Mouse (Mus musculus) CD4-positive, CD25-positive, alpha-beta regulatory T cell, adult 4 months (primary cell): Measurements from ENCODE around the gene Fbxo34. TPM values are rescaled to one million over a fixed set of nuclear protein-coding genes. Genes with fewer than 3 reads are reported as not detected.
"Not testable (repeated sequence)": the region's sequence is repeated elsewhere in the genome, so short reads cannot be mapped to it uniquely, and the experiment has no call there.

Experiments used
- ATAC-seq: one replicate; pipeline ENCODE4 v1.8.0; 2017
- polyA plus RNA-seq, 2 experiments: library from polyadenylated mRNA; unstranded; fragments of 100-300 nt; shearing (Covaris generic); gene quantifications; one replicate each; pipeline ENCODE4 v1.2.1; 2017

Fbxo34 gene
- polyA plus RNA-seq: 10 to 100 TPM in 1 of 2 experiments, 1 to 10 TPM in 1; 9.5 to 16.1 TPM

DNA sequence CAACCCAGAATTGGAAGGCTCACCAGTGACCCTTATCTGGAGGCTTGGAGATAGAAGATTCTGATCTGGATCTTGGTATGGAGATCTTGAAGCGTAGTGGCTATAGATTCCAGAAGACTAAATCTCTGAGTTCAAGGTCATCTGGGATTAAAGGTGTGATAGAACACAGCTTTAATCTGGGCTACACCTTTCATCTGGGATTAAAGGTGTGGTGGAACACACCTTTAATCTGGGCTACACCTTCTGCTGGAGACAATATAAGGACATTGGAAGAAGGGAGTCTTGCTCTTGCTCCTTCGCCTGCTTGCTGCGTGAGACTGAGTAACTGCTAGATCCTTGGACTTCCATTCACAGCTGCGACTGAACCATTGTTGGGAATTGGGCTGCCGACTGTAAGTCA, at the start of gene Fbxo34:
Fbxo34 (plus strand) TSS at position 301 of the 400 bp plus-strand sequence.
- not testable (repeated sequence) for ATAC-seq

DNA sequence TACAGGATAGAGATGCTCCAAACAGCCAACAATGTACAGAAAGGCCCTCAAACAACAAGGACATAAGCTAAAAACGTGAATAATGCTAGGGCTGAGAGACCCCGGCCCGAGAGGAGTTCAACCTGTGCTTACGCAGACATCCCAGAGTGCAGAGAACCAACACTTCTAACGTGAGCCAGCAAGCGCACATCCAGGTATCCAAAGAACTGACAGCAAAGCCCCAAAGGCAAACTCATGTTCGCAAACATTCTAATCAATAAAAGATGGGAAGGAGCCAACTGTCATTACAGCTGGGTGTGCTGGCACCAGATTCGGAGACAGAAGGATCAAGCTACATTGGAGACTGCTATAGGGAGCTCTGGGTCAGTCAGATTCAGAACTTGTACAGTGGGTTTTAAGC, 47.5 kb upstream of the Fbxo34 start:
- ATAC-seq: no peak

DNA sequence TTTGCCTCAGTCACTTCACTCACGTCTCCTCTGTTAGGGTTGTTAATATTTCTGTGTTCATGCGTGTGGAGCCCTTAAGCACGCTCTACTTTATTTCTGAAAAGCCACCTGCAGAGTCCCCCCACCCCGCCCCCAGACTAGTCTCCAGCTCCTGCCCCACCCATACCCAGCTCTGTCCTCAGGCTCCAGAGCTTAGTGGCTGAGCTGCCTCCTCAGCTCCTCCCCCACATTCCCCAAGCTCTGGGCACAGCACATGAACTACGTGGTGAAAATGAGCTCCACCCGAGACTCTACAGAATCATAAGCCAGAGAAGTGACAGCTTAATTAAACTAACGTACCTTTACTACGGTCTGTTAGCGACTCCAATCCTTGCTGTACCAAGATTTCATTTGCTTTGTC, 44.2 kb upstream of the Fbxo34 start:
- no peak for ATAC-seq

DNA sequence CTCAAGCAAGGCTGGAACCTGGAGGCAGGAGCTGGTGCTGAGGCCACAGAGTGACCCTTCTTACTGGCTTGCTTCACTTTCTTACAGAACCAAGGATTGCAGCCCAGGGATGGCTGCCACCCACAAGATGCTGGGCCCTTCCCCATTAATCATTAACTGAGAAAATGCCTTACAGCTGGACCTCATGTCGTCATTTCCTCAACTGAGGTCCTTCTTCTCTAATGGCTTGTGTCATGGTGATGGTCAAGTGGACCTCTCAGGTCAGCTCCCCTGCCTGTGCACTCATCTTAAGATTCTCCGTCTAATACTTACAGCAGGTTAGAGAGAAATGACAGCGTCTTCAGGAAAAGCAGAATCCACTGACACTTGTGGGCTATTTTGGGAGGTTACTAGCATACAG, 32.9 kb upstream of the Fbxo34 start:
- ATAC-seq: no peak

DNA sequence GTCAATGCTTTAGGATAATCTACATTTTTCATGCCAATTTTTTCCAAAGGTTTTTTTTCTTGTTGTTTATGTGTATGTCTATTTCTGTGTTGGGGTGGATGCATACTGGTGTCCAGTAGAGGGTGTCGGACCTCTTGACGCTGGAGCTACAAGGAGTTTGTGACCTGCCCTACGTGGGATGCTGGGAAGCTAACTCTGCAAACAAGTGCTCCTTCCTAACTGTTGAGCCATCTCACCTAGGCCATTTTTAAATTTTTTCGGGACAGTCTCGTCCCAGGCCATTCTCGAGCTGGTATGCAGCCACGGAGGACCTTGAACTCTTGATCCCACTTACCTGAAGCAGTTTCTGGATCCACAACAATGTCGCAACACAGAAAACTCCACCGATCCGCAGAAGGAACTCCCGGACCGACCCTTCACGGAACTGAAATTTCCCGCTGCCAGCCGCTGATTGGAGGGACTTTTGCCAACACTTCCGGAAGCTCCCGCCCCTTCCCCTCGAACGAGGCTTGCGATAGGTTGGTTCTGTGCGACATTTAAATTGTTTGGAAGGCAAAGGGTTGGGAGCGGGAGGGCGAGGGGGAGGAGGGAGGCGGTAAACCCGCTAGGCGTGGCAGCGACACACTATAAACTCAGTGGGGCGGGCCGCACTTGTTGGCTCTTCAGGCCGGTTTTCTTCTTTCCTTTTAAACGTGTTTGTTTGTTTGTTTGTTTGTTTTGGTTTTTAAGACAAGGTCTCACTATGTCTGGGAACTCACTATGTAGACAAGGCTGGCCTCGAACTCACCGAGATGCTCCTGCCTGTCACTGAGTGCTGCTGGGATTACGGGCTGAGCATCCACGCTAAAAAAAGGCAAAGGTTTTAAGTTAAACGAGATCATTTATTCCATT, 32.2 kb upstream of the Fbxo34 start, which contains the start of gene Dlgap5:
Dlgap5 (minus strand) TSS at position 633 of the 891 bp plus-strand sequence.
- peak; percentile 100 for ATAC-seq

DNA sequence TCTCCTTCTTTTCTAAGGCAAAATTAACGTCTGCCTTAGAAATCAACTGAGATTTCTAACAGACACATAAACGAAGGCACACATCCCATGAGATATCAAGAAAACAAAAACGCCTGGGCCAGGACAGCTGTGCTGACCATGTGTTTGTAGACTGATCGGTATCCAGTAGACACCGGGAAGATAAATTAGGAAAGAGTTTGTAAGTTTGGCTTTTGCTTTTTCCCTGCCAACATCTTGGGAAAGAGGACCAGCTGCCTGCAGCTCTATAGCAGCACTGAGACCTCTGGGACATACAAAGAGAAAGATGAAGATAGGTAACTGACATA, 31.6 kb upstream of the Fbxo34 start:
- no peak for ATAC-seq

DNA sequence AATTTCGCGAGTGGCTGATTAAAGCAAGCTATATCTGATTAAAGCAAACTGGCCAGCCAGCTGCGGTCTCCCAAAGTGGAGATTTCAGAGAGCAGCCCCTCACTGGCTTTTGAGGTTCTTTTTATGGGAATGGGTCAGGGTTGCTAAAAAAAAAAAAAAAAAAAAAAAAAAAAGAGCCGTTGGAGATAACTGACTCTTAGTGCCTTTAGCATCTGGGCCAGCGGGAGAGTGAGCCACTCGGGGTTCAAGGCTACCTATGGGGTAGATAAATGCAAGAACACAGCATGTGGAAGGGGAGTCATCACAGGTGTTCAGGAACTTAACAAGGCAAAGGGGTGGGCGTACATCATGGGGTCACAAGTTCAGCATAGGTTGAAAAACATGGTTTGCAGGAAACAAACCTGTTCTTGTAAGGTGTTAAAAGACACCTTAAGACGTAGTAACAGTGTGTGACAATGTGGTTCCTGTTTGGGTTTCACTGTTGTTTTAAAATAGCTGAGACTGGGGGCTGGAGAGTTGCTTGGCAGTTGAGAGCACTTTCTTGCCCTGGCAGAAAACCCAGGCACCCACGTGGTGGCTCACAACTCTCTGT, 31.1 kb upstream of the Fbxo34 start:
- no peak for ATAC-seq

DNA sequence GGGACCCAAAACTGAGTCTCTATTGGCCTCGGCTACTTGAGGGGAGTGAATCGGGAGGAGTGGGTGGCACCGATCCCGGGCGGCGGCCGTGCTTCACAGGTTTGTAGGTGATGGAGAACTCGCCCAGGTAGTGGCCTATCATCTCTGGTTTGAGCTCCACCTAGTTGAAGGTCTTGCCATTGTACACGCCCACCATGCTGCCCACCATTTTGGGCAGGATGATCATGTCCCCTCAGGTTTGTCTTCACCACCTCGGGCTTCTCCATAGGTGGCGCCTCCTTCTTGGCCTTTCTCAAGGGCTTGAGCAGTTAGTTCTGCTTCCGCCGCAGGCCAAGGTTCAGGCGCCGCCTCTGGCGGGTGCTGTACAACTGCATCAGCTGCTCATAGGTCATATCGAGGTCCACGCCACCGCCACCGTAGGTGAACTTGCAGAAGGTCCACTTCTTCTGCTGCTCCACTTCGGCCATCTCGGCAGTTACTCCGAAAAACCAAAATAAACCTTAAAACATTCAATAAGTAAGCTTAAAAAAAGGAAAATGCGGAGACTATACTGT, 30.4 kb upstream of the Fbxo34 start:
- no peak for ATAC-seq

DNA sequence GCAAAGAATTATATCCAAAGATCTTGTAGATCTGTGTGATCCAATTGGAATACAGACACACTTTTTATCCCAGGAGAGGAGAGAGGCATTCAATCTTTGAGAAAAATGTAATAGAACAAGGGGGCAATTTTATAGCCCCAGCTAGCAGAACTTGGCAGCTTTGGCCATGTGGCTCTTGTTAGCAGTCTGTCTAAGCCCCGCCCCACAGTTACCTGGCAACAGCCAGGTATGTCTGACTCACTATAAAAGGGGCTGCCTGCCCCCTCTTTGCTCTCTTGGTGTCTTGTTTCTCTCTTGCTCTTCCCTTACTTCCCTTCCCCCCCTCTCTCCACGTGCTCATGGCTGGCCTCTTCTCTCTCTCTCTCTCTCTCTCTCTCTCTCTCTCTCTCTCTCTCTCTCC, 28.6 kb upstream of the Fbxo34 start:
- ATAC-seq: no peak

DNA sequence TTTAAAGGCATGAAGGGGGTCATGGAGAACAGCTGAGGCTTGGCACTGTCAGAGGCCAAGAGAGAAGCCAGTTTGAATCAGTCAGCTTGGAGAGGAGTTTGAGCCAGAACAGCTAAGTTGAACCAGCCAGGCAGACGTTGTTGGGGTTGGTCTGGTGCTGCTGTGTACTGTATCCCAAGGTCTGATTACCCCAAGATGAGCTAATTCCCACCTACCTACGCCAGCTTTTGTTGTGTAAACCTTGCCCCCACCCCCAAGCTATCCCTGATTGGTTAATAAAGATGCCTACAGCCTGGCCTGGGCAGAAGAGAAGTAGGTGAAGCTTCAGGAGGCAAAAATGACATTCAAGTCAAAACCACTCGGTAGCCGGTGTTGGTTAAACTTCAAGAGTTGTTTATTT, 27.8 kb upstream of the Fbxo34 start:
- no peak for ATAC-seq

DNA sequence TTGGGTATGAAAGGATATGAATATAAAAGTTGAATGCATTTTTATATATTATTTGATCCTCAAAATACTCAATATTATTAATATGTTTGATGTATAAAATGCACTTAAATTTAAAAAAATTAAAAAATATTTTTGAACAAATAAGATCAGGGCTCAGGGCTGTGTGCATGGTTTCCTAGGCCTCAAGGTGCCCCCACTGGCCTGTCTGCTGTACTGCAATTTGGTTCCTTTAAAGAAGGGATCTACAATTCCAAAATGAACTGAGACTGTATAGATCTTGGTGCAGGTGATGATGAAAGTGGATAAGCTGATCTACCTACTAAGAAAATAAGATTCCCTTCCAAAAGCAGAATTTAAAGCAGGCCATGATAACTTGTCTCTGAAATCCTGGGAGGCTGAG, 17.2 kb upstream of the Fbxo34 start:
- ATAC-seq: peak; percentile 71

DNA sequence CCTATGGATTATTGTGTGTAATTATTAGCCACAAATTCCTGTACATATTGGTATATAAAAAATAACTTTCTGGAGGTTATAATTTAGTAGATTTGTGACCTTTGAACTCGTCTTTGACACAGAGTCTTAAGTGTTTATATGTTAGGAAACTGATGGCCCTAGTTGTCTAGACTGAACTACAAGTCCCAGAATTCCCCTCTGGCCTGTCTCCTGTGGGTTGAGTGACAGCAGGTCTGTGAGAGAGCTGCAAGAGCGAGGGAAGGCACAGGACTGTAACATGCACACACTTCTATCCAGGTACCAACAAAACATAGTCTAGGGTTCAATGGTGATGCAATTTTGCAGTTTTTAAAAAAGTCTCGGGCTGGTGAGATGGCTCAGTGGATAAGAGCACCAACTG, 11.3 kb upstream of the Fbxo34 start:
- no peak for ATAC-seq

DNA sequence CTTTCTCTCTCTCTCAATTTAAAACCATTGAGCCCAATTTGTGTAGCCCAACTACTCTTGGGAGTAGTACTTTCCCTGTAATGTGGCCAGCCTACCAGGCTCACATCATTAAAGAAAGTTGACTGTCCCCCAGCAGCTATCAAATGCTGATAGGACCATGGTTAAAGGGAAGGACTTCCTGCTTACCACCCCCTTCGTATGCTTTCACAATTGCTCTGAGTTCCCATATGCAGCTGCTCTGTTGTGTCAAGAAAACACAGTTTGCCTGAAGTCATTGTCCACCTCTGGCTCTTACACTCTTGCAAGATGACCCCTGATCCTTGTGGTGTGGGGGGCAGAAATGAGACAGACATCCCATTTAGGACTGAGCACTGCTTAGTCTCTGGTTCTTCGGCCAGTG, 5.3 kb upstream of the Fbxo34 start:
- ATAC-seq: no peak

DNA sequence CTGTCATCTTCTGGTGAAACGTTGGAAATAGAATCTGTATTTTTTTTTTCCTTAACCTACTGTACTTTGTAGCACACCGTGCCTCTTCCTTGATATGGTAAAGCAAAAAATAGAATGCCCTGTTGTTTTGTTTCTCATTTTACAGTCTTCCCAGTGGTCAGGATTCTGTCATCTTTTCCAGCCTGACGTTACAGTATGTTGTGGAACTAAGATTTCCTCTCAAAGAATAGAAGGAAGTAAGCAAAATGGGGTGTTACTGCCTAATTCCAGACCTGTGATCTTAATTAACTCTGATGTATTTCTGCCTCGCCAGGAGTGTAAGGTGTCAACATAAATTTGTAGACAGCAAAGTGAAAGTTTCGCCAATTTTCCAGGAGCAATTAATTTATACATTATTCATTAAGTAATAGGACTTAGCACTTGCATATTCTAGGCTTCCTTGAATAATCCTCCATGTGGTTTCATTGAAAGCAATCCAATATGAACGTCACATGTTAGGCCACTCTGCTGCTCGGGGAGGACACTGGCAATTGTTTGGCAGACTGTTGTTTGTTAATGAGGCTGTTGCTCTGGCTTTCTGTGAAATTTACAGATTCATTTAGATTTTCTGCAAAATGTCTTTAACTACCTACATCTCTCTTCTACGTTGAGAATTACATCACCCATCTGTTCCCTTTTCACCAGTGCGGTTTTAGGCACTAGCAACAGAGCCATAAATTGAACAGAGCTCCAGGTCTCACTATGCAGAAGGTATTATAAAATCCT, 4.7 kb upstream of the Fbxo34 start:
- no peak for ATAC-seq

DNA sequence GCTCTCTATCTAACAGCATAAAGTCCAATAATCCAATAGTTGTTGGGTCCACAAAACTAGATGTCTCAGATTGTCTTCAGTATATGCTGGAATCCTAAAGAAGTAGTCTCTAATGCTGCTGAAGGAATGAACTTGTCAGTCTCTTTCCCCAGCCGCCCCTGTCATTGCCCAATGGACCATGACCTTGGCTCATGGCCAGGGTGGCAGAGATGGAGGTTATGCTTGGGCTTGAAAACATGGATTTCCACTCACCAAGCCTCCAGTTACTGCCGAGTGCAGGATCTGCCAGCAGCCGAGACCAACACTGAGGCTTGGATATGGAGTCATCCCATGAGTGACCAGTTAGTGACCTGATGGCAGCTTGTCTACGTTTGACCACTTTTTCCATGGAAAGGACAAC, 9.3 kb downstream of the Fbxo34 start:
- no peak for ATAC-seq

DNA sequence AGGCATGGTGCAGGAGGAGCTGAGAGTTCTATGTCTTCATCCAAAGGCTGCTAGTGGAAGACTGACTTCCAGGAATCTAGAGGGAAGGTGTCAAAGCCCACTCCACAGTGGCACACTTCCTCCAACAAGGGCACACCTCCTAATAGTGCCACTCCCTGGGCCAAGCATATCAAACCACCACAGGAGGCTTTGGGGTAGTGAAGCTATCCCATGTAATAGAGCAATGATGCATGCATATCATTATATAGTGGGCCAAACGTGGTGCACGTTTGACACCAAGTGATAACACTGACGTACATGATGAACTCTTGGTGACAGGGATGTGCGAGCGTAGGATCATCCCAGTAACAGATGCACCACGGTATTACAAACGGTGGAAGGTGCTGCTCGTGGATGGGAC, 11.8 kb downstream of the Fbxo34 start:
- no peak for ATAC-seq

DNA sequence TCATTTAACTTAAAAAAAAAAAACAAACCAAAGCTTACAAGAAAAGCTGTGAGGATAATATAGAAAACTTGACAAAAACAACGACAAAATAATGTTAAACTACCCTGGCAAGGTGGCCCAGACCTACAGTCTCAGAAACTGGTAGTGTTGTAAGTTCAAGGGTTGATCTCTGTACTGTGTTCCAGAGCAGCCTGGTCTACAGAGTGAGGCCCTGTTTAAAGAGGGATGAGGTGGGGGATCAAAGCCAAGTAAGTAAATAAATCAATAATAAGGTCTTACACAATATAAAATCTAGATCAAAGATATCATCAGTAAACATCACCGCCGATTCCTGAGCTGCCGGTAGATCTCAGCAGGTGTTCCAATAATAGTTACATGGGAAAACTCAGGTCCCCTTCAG, 12.2 kb downstream of the Fbxo34 start:
- no peak for ATAC-seq

DNA sequence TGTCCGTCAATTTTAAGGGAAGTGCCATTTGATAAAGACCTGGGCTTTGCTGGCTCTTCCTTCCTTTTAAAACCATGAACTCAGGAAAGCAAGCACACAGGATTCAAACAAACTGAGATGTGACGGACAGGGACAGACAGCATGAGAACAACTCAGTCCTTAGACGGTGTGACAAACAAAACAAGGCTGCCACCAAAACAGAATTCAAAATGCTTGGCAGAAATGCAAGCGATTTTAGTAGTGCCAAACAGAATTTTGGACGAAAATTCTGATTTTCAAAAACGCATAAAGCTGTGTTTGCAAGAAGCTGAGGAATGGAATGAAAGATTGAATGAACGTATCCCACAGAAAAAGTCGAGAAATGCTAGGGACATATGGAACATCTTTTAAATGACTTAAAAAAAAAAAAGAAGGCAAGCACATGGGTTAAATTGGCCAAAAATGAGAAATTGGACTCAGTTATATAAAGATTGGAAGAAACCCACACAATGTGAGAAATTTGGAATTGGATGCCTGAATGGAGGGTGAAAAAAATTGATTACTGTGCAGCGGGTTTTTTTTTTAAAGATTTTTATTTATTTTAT, 12.7 kb downstream of the Fbxo34 start:
- ATAC-seq: no peak

DNA sequence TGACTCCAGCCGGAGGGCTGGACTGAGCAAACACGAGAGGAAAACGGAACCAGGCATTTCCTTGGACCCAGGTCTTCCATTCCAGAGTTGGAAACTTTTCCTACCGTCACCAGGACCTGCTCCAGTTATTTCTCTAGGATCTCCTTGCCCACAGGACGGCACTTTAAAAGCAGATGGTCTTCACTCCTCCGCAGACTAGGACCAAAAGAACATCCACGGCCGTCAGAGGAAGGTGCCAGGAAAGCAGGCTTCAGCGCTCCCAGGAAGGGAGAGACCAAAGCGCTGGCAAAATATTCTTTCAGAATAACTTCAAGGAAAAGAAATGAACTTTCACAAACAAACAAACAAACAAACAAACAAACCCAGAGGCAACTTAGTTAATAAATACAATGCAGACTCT, 14.2 kb downstream of the Fbxo34 start:
- no peak for ATAC-seq

DNA sequence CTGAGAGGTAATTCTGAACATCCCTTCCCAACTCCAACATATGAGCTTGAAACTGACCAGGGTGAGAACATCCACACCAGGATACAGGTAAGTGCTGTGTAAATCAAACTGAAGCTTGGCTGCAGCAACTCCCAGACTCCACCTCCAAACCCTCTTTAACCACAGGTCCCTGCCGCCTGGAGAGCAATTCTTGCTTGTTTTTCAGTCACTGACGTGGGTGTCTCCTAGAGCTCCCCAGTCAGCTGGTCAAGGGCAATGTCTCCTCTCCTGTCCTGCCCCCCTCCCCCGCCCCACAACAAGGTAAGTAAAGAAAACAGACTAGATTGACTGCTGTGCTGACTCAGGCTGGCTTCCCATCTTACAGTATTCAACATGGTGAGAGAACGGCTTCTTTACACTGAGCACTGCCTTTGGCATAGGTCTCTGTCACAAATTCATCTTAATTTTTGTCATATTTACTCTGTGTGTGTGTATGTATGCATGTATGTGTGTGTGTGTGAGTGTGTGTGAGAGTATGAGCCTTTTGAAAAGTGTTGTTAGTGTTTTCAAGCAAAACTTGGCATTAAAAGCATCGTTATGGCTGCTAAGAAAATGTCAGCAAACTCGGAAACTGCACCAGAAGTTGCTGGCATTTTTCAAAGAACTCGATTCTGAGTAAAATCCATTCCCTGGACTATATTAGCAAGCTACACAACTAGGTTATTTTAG, 15.4 kb downstream of the Fbxo34 start:
- no peak for ATAC-seq

DNA sequence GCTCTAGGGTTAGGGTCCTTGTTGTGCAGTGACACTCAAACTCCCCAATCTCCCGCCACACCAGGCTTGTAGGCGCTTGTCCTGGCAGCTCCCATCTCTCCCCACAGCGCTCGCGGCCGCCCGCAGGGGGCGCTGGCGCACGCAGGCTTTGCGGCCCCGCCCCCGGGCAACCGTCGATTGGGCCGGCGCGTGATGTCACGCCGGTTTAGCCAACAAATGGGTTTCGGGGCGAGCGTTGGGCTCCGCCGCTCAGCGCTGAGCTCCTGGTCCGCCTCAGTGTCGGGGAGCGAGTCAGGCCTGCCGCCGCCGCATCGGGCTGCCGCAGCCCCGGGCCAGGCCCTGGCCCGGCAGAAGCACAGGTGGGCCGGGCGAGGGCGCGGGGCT, 22.1 kb downstream of the Fbxo34 start:
- peak; percentile 91 for ATAC-seq
